Mouse (Mus musculus) duodenum, adult 2 months (tissue): Measurements from ENCODE around the gene Olfr884. TPM values are rescaled to one million over a fixed set of nuclear protein-coding genes. Genes with fewer than 3 reads are reported as not detected.

Experiments used
- polyA plus RNA-seq: library from polyadenylated mRNA; depleted of rRNA; stranded (reverse); fragments of >200 nt; gene quantifications from 2 replicates; pipeline ENCODE4 v1.2.3, GENCODE M21; 2012; ENCODE audit warnings: low replicate concordance; rRNA removed

Gene Olfr884
- not detected in 2 replicates for polyA plus RNA-seq

DNA sequence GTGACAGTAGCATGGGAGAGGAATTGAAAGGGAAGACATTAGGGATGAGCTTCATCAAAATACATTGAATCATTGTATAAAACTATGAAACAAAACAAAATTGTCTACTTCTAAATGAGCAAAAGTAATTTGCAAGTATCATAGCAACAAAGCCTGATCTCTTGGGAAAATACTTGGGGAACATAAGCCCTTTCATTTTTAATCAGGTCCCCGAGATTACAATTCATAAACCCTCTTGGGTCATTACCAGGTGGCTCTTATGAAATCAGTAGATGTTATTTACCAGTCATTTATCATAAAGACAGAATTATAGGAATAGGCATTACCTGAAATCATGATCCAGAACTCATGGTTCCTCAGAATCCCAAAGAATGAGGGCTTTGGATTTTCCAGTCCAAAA lies at the start of gene Olfr884:
Gene Olfr884 (plus strand): TSS at position 301 of the 400 bp plus-strand sequence.

DNA sequence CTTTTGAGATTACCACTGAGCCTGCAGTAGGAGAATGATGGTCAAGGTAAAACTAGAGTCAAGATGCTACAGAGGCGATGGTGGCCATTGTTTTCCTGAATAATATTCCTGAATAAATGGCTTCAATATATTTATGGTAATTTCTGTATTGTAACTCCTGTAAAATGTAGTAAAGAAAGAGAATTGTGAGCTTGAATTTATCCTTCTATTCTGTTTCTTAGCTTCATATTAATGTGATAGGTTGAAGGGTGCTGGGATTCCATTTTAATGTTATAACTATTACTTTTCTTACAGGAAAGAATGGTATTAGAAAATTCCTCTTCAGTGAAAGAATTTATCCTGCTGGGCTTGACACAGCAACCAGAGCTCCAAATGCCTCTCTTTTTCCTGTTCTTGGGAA lies 20.8 kb upstream of the Olfr884 start, which contains the start of gene Olfr883:
Gene Olfr883 (plus strand): TSS at position 301 of the 400 bp plus-strand sequence.

DNA sequence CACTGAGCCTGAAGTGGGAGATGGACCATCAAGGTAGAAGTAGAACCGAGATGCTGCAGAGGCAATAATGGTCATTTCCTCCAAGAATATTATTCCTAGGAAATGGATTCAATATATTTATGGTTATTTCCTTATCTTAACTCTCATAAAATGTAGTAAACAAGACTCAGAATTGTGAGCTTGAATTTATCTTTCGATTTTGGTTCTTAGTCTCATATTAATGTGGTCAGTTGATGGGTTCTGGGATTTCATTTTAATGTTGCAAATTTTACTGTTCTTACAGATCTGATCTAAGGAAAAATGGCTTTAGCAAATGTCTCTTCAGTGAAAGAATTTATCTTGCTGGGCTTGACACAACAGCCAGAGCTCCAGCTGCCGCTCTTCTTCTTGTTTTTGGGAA lies 14.7 kb downstream of the Olfr884 start, which contains the start of gene Olfr885:
Gene Olfr885 (plus strand): TSS at position 301 of the 400 bp plus-strand sequence.

DNA sequence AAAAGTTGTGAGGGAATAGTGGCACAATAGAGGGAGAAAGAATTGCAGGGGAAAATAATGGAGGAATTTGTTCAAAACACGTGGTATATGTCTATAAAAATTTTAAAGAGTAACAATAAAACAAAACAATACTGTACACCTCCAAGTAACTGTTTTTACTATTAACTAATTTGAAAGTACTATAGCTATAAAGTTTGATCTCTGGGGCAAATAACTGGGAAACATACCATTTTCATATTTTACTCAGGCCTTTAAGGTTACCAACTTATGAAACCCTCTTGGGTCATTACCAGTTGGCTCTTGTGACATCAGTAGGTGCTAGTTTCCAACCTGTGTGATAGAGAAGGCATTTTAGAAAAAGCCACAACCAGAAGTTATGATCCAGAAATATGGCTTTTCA lies 37.4 kb downstream of the Olfr884 start, which contains the start of gene Olfr887:
Gene Olfr887 (plus strand): TSS at position 301 of the 400 bp plus-strand sequence.

Other genes starting within 250 kb of the Olfr884 start
- gene Olfr876, start 243.5 kb upstream of the Olfr884 start, polyA plus RNA-seq, result not detected in 2 replicates
- not detected in 2 replicates for gene Olfr877, start 192.3 kb upstream of the Olfr884 start, polyA plus RNA-seq
- not detected in 2 replicates for gene Olfr145, start 149.8 kb upstream of the Olfr884 start, polyA plus RNA-seq
- gene Olfr878, start 128.7 kb upstream of the Olfr884 start, polyA plus RNA-seq, result not detected in 2 replicates
- not detected in 2 replicates for gene Olfr881, start 54.7 kb upstream of the Olfr884 start, polyA plus RNA-seq
- gene Olfr883, start 20.7 kb upstream of the Olfr884 start, polyA plus RNA-seq, result not detected in 2 replicates
- not detected in 2 replicates for gene Olfr885, start 14.8 kb downstream of the Olfr884 start, polyA plus RNA-seq
- not detected in 2 replicates for gene Olfr887, start 37.5 kb downstream of the Olfr884 start, polyA plus RNA-seq
- not detected in 2 replicates for gene Olfr888, start 61.6 kb downstream of the Olfr884 start, polyA plus RNA-seq
- gene Olfr889, start 68.6 kb downstream of the Olfr884 start, polyA plus RNA-seq, result not detected in 2 replicates
- not detected in 2 replicates for gene Olfr890, start 96.0 kb downstream of the Olfr884 start, polyA plus RNA-seq
- gene Olfr891, start 134.3 kb downstream of the Olfr884 start, polyA plus RNA-seq, result not detected in 2 replicates
- not detected in 2 replicates for gene Olfr893, start 161.8 kb downstream of the Olfr884 start, polyA plus RNA-seq
- gene Olfr894, start 171.5 kb downstream of the Olfr884 start, polyA plus RNA-seq, result not detected in 2 replicates
- gene Olfr143, start 206.2 kb downstream of the Olfr884 start, polyA plus RNA-seq, result not detected in 2 replicates
- gene Olfr895, start 221.3 kb downstream of the Olfr884 start, polyA plus RNA-seq, result not detected in 2 replicates
- gene Olfr896-ps1, start 244.6 kb downstream of the Olfr884 start, polyA plus RNA-seq, result not detected in 2 replicates